Mouse (Mus musculus) lung, embryonic 15.5 days (tissue): ENCODE results near the gene Synj2. TPM values are rescaled to one million over a fixed set of nuclear protein-coding genes. Genes with fewer than 3 reads are reported as not detected.

Experiments
- ATAC-seq: fragments of 200-750 bp; cut with Nextera tagmentation; 2 replicates; pipeline ENCODE4 v1.8.0; 2017; ENCODE audit warnings: moderate number of reproducible peaks, borderline replicate concordance; ENCODE audit not compliant: low FRiP score, low TSS enrichment; ENCODE audit errors: extremely low read depth
- H3K27ac ChIP-seq: fragments of 300-500 bp; sonication (generic); 2 replicates; pipeline ENCODE4 v1.5.1; 2015; ENCODE audit warnings: moderate library complexity, mild to moderate bottlenecking, inconsistent platforms
- H3K27me3 ChIP-seq: fragments of 300-500 bp; sonication (generic); 2 replicates; pipeline ENCODE4 v1.6.1; 2015; ENCODE audit warnings: inconsistent platforms
- H3K36me3 ChIP-seq: fragments of 300-500 bp; sonication (generic); 2 replicates; pipeline ENCODE4 v1.6.1; 2015; ENCODE audit warnings: inconsistent platforms
- H3K4me1 ChIP-seq: fragments of 300-500 bp; sonication (generic); 2 replicates; pipeline ENCODE4 v1.6.1; 2015; ENCODE audit warnings: inconsistent platforms
- H3K4me2 ChIP-seq: fragments of 300-500 bp; sonication (generic); 2 replicates; pipeline ENCODE4 v1.6.1; 2015; ENCODE audit warnings: inconsistent platforms, mild to moderate bottlenecking, moderate library complexity
- H3K4me3 ChIP-seq: fragments of 300-500 bp; sonication (generic); 2 replicates; pipeline ENCODE4 v1.5.1; 2015; ENCODE audit warnings: mild to moderate bottlenecking, inconsistent platforms
- H3K9ac ChIP-seq: fragments of 300-500 bp; sonication (generic); 2 replicates; pipeline ENCODE4 v1.6.1; 2015; ENCODE audit warnings: inconsistent platforms
- H3K9me3 ChIP-seq: fragments of 300-500 bp; sonication (generic); 2 replicates; pipeline ENCODE4 v1.6.1; 2016; ENCODE audit warnings: inconsistent platforms
- WGBS: fragments of 180-500 bp; shearing (Covaris S2); methylation state at CpG from one replicate; pipeline ENCODE4 v1.1.7; 2015; 5-methylcytosine and 5-hydroxymethylcytosine counted together
- polyA plus RNA-seq: library from polyadenylated mRNA; unstranded; fragments of >200 nt; fragmentation: Nextera tagmentation; extraction: Ambion mirVana; gene quantifications from 2 replicates; pipeline ENCODE4 v1.2.1, GENCODE M21; 2015

Gene Synj2
- polyA plus RNA-seq, 1 experiment from 2014 or later = 3.4 TPM

- no peak for ATAC-seq
- H3K4me3 ChIP-seq = no peak overlapping the region
- no peak overlapping the region for H3K4me2 ChIP-seq
- no peak overlapping the region for H3K27ac ChIP-seq
- no peaks in the 10 kb centered on the region for H3K27me3 ChIP-seq
- WGBS = 94% methylated on average over 4 of the region's 4 CpGs
- no peak overlapping the region for H3K9ac ChIP-seq
- H3K36me3 ChIP-seq = peaks cover 30% of the 10 kb centered on the region; the same call in 1 of the 2 replicates
- H3K4me1 ChIP-seq = no peaks in the 10 kb centered on the region
- H3K9me3 ChIP-seq = no peaks in the 10 kb centered on the region
Observed at GRCm38 (mm10) chr17:5909681-5910080, 31.4 kb upstream of the Synj2 start.

- Histone ChIP-seq H3K4me3 (no peak overlapping the region), H3K4me1 (no peaks in the 10 kb centered on the region), H3K36me3 (peaks cover 30% of the 10 kb centered on the region; the same call in 1 of the 2 replicates), H3K27ac (no peak overlapping the region), H3K4me2 (no peak overlapping the region), H3K9me3 (no peaks in the 10 kb centered on the region), H3K9ac (no peak overlapping the region), H3K27me3 (no peaks in the 10 kb centered on the region)
- no peak for ATAC-seq
- WGBS = 61% methylated on average over 12 of the region's 12 CpGs
Observed at GRCm38 (mm10) chr17:5911591-5911990, 29.5 kb upstream of the Synj2 start.

GRCm38 (mm10) chr17:5912797-5913196, 28.3 kb upstream of the Synj2 start:
- no peaks in the 10 kb centered on the region for H3K4me1 ChIP-seq

GRCm38 (mm10) chr17:5914217-5914616, 26.9 kb upstream of the Synj2 start:
- Histone ChIP-seq H3K27ac (no peak overlapping the region), H3K9ac (no peak overlapping the region), H3K4me1 (no peaks in the 10 kb centered on the region), H3K4me2 (no peak overlapping the region), H3K36me3 (peaks cover 24% of the 10 kb centered on the region), H3K27me3 (no peaks in the 10 kb centered on the region), H3K9me3 (no peaks in the 10 kb centered on the region), H3K4me3 (no peak overlapping the region)
- no peak for ATAC-seq
- 74% methylated on average over 5 of the region's 5 CpGs for WGBS

More at GRCm38 (mm10) chr17:5912797-5913196, 28.3 kb upstream of the Synj2 start:
- no peaks in the 10 kb centered on the region for H3K9me3 ChIP-seq
- peaks cover 25% of the 10 kb centered on the region; the same call in 1 of the 2 replicates for H3K36me3 ChIP-seq
- H3K27me3 ChIP-seq = no peaks in the 10 kb centered on the region
- no peak overlapping the region for H3K9ac ChIP-seq
- H3K27ac ChIP-seq = no peak overlapping the region
- ATAC-seq = no peak
- 73% methylated on average over 4 of the region's 4 CpGs for WGBS
- no peak overlapping the region for H3K4me2 ChIP-seq
- no peak overlapping the region for H3K4me3 ChIP-seq

- Histone ChIP-seq H3K4me3 (no peak overlapping the region), H3K27me3 (no peaks in the 10 kb centered on the region), H3K9me3 (no peaks in the 10 kb centered on the region), H3K36me3 (peaks cover 47% of the 10 kb centered on the region), H3K27ac (no peak overlapping the region), H3K4me1 (no peaks in the 10 kb centered on the region), H3K9ac (no peak overlapping the region), H3K4me2 (no peak overlapping the region)
- ATAC-seq = no peak
- 94% methylated on average over 8 of the region's 8 CpGs for WGBS
Observed at GRCm38 (mm10) chr17:5921954-5922353, 19.1 kb upstream of the Synj2 start.

- Histone ChIP-seq H3K9me3 (no peaks in the 10 kb centered on the region), H3K27me3 (no peaks in the 10 kb centered on the region), H3K4me1 (no peaks in the 10 kb centered on the region), H3K27ac (no peak overlapping the region), H3K4me2 (no peak overlapping the region), H3K4me3 (no peak overlapping the region), H3K36me3 (peaks cover 57% of the 10 kb centered on the region), H3K9ac (no peak overlapping the region)
- ATAC-seq = no peak
- 69% methylated on average over 9 of the region's 9 CpGs for WGBS
Observed at GRCm38 (mm10) chr17:5923281-5923680, 17.8 kb upstream of the Synj2 start.

- H3K4me3 ChIP-seq = no peak overlapping the region
- no peak for ATAC-seq
- WGBS = 74% methylated on average over 8 of the region's 8 CpGs
- no peaks in the 10 kb centered on the region for H3K4me1 ChIP-seq
- H3K27ac ChIP-seq = no peak overlapping the region
- H3K27me3 ChIP-seq = no peaks in the 10 kb centered on the region
- no peak overlapping the region for H3K4me2 ChIP-seq
- H3K9ac ChIP-seq = no peak overlapping the region
- H3K36me3 ChIP-seq = peaks cover 55% of the 10 kb centered on the region
- no peaks in the 10 kb centered on the region for H3K9me3 ChIP-seq
Observed at GRCm38 (mm10) chr17:5924238-5924637, 16.8 kb upstream of the Synj2 start.

GRCm38 (mm10) chr17:5926710-5927109, 14.4 kb upstream of the Synj2 start:
- no peaks in the 10 kb centered on the region for H3K9me3 ChIP-seq
- peaks cover 47% of the 10 kb centered on the region for H3K36me3 ChIP-seq
- H3K4me3 ChIP-seq = no peak overlapping the region
- H3K4me2 ChIP-seq = no peak overlapping the region
- ATAC-seq = no peak
- no peak overlapping the region for H3K9ac ChIP-seq
- WGBS = 62% methylated on average over 7 of the region's 7 CpGs
- H3K4me1 ChIP-seq = no peaks in the 10 kb centered on the region
- H3K27me3 ChIP-seq = no peaks in the 10 kb centered on the region
- H3K27ac ChIP-seq = no peak overlapping the region

- Histone ChIP-seq H3K27me3 (no peaks in the 10 kb centered on the region), H3K4me3 (no peak overlapping the region), H3K9me3 (no peaks in the 10 kb centered on the region), H3K9ac (no peak overlapping the region), H3K4me1 (no peaks in the 10 kb centered on the region), H3K27ac (no peak overlapping the region), H3K36me3 (peaks cover 39% of the 10 kb centered on the region), H3K4me2 (no peak overlapping the region)
- ATAC-seq = no peak
- 78% methylated on average over 6 of the region's 6 CpGs for WGBS
Observed at GRCm38 (mm10) chr17:5929031-5929430, 12.0 kb upstream of the Synj2 start.

- Histone ChIP-seq H3K4me3 (no peak overlapping the region), H3K9ac (no peak overlapping the region), H3K9me3 (no peaks in the 10 kb centered on the region), H3K27ac (no peak overlapping the region), H3K4me1 (peaks cover 12% of the 10 kb centered on the region), H3K4me2 (no peak overlapping the region), H3K27me3 (no peaks in the 10 kb centered on the region), H3K36me3 (peaks cover 26% of the 10 kb centered on the region)
- ATAC-seq = no peak
- WGBS = 77% methylated on average over 5 of the region's 5 CpGs
Observed at GRCm38 (mm10) chr17:5932161-5932560, 8.9 kb upstream of the Synj2 start.

- peak overlapping the region; percentile 58 for H3K4me2 ChIP-seq
- H3K36me3 ChIP-seq = peaks cover 5% of the 10 kb centered on the region; the same call in 1 of the 2 replicates
- peak overlapping the region; percentile 35 for H3K4me3 ChIP-seq
- WGBS = under 1% methylated on average over 30 of the region's 30 CpGs
- peak; percentile 89 for ATAC-seq
- no peak overlapping the region for H3K27ac ChIP-seq
- H3K27me3 ChIP-seq = 0 out of 2 replicates have a peak, but pooled peaks cover under 1% of the 10 kb centered on the region
- no peaks in the 10 kb centered on the region for H3K9me3 ChIP-seq
- H3K4me1 ChIP-seq = peaks cover 12% of the 10 kb centered on the region
- H3K9ac ChIP-seq = peak overlapping the region; percentile 50
Observed at GRCm38 (mm10) chr17:5934554-5935324, 6.3 kb upstream of the Synj2 start.

- no peak for ATAC-seq
- peaks cover 14% of the 10 kb centered on the region for H3K4me1 ChIP-seq
- no peaks in the 10 kb centered on the region for H3K9me3 ChIP-seq
- H3K4me2 ChIP-seq = peak overlapping the region; percentile 58; the same call in 1 of the 2 replicates
- H3K9ac ChIP-seq = no peak overlapping the region
- peaks cover 6% of the 10 kb centered on the region; the same call in 1 of the 2 replicates for H3K27me3 ChIP-seq
- peaks cover 5% of the 10 kb centered on the region; the same call in 1 of the 2 replicates for H3K36me3 ChIP-seq
- no peak overlapping the region for H3K27ac ChIP-seq
- H3K4me3 ChIP-seq = no peak overlapping the region
- WGBS = 54% methylated on average over 3 of the region's 3 CpGs
Observed at GRCm38 (mm10) chr17:5935680-5936079, 5.4 kb upstream of the Synj2 start.
